Mouse (Mus musculus) cortical plate, adult 2 months (tissue): ENCODE measurements at regions not wholly inside any gene's neighbourhood (a gene's known extent, or its start where the extent isn't known, plus 50 kb on each side); places are given as distances from the start of the nearest gene placed in this dataset.

Experiments used
- CTCF ChIP-seq: fragments of 200-500 bp; IDR thresholded peaks from 2 replicates; pipeline ENCODE4 v1.5.1; 2011; ENCODE audit warnings: mild to moderate bottlenecking, control low read depth, low read length; ENCODE audit not compliant: insufficient read depth; ENCODE audit errors: extremely low read depth
- POLR2A ChIP-seq: fragments of 200-500 bp; IDR thresholded peaks from 2 replicates; pipeline ENCODE4 v1.6.1; 2011; ENCODE audit warnings: mild to moderate bottlenecking, low read length, control low read depth; ENCODE audit not compliant: insufficient read depth; ENCODE audit errors: extremely low read depth

DNA sequence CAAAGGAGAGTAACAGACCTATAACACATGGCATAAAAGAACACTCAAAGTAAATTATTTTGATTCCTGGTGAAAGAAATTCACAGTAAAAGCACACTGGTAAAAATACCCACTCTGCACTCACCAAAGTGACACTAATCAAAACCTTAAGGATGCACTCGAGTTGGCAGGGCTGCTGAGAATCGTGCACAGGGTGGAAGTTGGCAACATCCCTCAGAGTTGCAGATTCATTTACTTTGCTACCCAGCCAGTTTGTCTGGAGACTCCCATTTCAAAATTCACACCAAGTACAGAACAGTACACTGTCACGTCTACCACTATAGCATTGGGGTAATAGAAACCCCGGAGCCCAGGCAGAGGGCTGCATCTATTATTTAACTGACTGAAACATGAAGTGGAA lies 471.1 kb upstream of the Atp10a start:
- no peak for TF ChIP-seq CTCF
- TF ChIP-seq POLR2A, result no peak
